In genomic region chr15:62954889-62955288, GRCm38 (mm10) we compare ENCODE assay signal across 20 mouse cellular contexts.
DNase-seq lines count a peak whose midpoint lies in the region; ATAC-seq lines count a peak whose summit lies in the region.
"Had no signal": no experiment of that assay in that cellular context is flagged by ENCODE, and none has a peak within 500 bp of the region (broad histone marks: within the 10 kb centered on the region; RNA-seq: fewer than 3 reads in every experiment).

No protein-coding gene starts in this region.

- no peaks in the 10 kb centered on the region; the same call in 1 of the 2 replicates for H3K4me1 ChIP-seq in limb, embryonic 15.5 days
- no peaks in the 10 kb centered on the region for H3K4me1 ChIP-seq in limb, embryonic 10.5 days

- no peak overlapping the region for H3K9ac ChIP-seq in limb, embryonic 15.5 days
- H3K9ac ChIP-seq: kidney, embryonic 15.5 days; liver, postnatal 0 days; midbrain, embryonic 13.5 days; neural tube, embryonic 15.5 days had no signal

- DNase-seq in frontal cortex, adult 2 months (ENCODE audit: extremely low spot score in 1 of 2, low spot score in 1 of 2), result peak; percentile 11 to 52
- no peak for DNase-seq in frontal cortex, postnatal 10 days (ENCODE audit: low spot score in 2 of 2)
- DNase-seq in limb, embryonic 10.5 days (ENCODE audit: low spot score), result no peak
- DNase-seq in layer of hippocampus, adult 9-11 months, result peak; percentile 11
- no peak for DNase-seq in adrenal gland, postnatal 4 days (ENCODE audit: low spot score in 2 of 2)
- DNase-seq: cerebellum, adult 11 months; cerebellum, postnatal 10 days; gastrocnemius, postnatal 36 days; kidney, postnatal 4 days; liver, postnatal 0 days; lung, postnatal 10 days; thymus, postnatal 14 days had no signal

- 72% methylated on average over 1 of the region's 1 CpGs for WGBS in limb, embryonic 15.5 days
- 94% methylated on average over 1 of the region's 1 CpGs for WGBS in limb, embryonic 10.5 days

- H3K4me2 ChIP-seq in limb, embryonic 15.5 days, result no peak overlapping the region
- H3K4me2 ChIP-seq: kidney, embryonic 15.5 days; midbrain, embryonic 13.5 days; neural tube, embryonic 15.5 days had no signal

- no peak overlapping the region for H3K4me3 ChIP-seq in limb, embryonic 15.5 days
- H3K4me3 ChIP-seq in limb, embryonic 10.5 days, result no peak overlapping the region
- H3K4me3 ChIP-seq: kidney, embryonic 15.5 days; midbrain, embryonic 13.5 days; neural tube, embryonic 15.5 days had no signal

- no peak for ATAC-seq in limb, embryonic 15.5 days (ENCODE audit: insufficient number of reproducible peaks, low FRiP score, low TSS enrichment, low read depth)
- no peak for ATAC-seq in cerebellum, adult (ENCODE audit: insufficient number of reproducible peaks, low FRiP score, low TSS enrichment)
- ATAC-seq: hindbrain, embryonic 16.5 days; intestine, postnatal 0 days; liver, postnatal 0 days; midbrain, embryonic 13.5 days had no signal

- H3K27me3 ChIP-seq in limb, embryonic 15.5 days, result no peaks in the 10 kb centered on the region
- H3K27me3 ChIP-seq in limb, embryonic 10.5 days (ENCODE audit: low read depth, poor library complexity, severe bottlenecking), result no peaks in the 10 kb centered on the region
- H3K27me3 ChIP-seq: kidney, embryonic 15.5 days; midbrain, embryonic 13.5 days; neural tube, embryonic 15.5 days had no signal

- no peaks in the 10 kb centered on the region for H3K9me3 ChIP-seq in limb, embryonic 15.5 days
- no peaks in the 10 kb centered on the region for H3K9me3 ChIP-seq in limb, embryonic 10.5 days (replicated peaks)
- H3K9me3 ChIP-seq: kidney, embryonic 15.5 days; midbrain, embryonic 13.5 days; neural tube, embryonic 15.5 days had no signal

- H3K27ac ChIP-seq in limb, embryonic 15.5 days, result peak overlapping the region; percentile 30; the same call in 1 of the 2 replicates
- no peak overlapping the region for H3K27ac ChIP-seq in limb, embryonic 10.5 days
- H3K27ac ChIP-seq: kidney, embryonic 15.5 days; midbrain, embryonic 13.5 days; neural tube, embryonic 15.5 days; stomach, postnatal 0 days had no signal

- no peaks in the 10 kb centered on the region for H3K36me3 ChIP-seq in limb, embryonic 15.5 days
- H3K36me3 ChIP-seq in limb, embryonic 10.5 days, result no peaks in the 10 kb centered on the region
- H3K36me3 ChIP-seq: kidney, embryonic 15.5 days; midbrain, embryonic 13.5 days; neural tube, embryonic 15.5 days had no signal

Comparison
In these comparisons a context has a peak if more than half of its experiments do, and no peak if none do; other contexts are left out.
1. DNase-seq: peak in frontal cortex, adult 2 months (2 of 2) and layer of hippocampus, adult 9-11 months (single experiment); none in frontal cortex, postnatal 10 days (0 of 2), limb, embryonic 10.5 days (single experiment) and adrenal gland, postnatal 4 days (0 of 2).